Mouse (Mus musculus): ENCODE data around the gene Pxylp1. TPM values are rescaled to one million over a fixed set of nuclear protein-coding genes. Genes with fewer than 3 reads are reported as not detected.

Gene Pxylp1
- polyA plus RNA-seq, 1 experiment from 2014 or later: 29.7 TPM

DNA sequence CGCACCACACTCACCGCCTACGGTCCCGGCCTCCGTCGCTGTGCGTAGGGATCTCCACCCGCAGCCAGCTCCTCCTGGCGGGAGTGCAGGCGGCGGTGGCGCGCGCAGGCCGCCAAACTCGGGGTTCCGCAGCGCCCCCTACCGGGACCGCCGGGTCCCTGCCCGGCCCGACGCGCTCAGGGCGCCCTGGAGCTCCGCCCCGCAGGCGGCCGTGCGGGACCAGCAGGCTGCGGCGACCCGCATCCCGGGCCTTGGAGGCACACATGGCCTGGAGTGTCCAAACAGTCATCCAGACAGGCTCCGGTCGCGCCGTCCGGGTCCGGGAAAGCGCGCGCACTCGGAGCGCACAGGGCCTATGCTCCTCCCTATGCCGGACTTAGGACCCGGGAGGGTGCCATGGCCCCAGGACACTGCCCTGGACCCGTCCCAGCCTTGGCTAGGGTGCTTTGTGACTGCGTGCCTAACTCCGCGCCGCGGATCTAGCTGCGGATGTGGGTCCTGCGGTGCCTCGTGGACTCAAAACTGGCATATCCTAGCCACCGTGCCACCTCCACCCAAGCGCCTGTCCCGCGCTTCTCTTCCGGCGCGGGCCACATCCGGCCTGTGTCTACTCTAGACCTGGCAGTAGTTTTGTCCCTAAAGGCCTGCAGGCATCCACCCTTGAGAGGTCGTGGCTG is 3.0 kb downstream of the Pxylp1 start:
- H3K27ac ChIP-seq: peak overlapping the region; percentile 26; the same call in 1 of the 2 replicates
- H3K27me3 ChIP-seq (replicated peaks): no peaks in the 10 kb centered on the region
- no peaks in the 10 kb centered on the region for H3K36me3 ChIP-seq
- under 1% methylated on average over 66 of the region's 66 CpGs for WGBS
- peak overlapping the region; percentile 96 for H3K4me2 ChIP-seq
- ATAC-seq (ENCODE audit: insufficient read depth, low FRiP score, low read depth): peak; percentile 85
- no peaks in the 10 kb centered on the region for H3K9me3 ChIP-seq
- peak overlapping the region; percentile 74 for H3K4me3 ChIP-seq (replicated peaks)
- H3K9ac ChIP-seq: peak overlapping the region; percentile 78
- peaks cover 11% of the 10 kb centered on the region; the same call in 1 of the 2 replicates for H3K4me1 ChIP-seq

DNA sequence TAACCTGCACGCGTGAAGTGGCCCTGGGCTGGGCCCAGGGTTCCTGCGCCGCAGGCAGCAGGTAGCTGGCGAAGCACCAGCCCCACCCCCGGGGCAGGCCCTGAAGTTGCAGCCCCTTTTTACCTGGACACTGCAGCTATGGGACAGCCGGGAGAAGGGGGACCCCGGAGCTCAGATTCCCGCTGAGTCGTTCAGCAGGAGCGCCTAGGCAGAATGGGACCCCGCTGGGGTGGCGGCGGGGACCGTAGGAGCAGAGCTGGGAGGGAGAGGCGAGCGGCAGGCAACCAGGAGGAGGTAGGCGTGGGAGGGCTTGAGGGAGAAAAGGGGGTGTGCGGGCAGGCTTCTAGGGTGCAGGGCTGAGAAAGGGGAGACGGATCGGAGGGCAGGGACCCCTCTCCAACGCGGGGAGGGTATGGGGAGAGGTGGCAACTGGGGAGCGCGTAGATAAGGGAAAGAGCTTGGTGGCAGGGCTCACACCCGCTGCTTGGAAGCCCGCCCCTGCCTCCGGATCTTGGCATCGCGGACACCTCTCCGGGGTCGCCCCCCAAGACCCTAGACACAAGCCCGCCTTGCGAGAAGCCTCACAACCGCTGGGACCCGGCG is 3.6 kb downstream of the Pxylp1 start:
- WGBS: under 1% methylated on average over 37 of the region's 37 CpGs
- no peaks in the 10 kb centered on the region for H3K36me3 ChIP-seq
- H3K9me3 ChIP-seq: no peaks in the 10 kb centered on the region
- H3K4me3 ChIP-seq (replicated peaks): peak overlapping the region; percentile 74
- peak overlapping the region; percentile 58 for H3K9ac ChIP-seq
- H3K27ac ChIP-seq: no peak overlapping the region
- no peaks in the 10 kb centered on the region for H3K27me3 ChIP-seq (replicated peaks)
- peak; percentile 32; the same call in 1 of the 2 replicates for ATAC-seq (ENCODE audit: insufficient read depth, low FRiP score, low read depth)
- peak overlapping the region; percentile 96 for H3K4me2 ChIP-seq
- peaks cover 14% of the 10 kb centered on the region; the same call in 1 of the 2 replicates for H3K4me1 ChIP-seq

DNA sequence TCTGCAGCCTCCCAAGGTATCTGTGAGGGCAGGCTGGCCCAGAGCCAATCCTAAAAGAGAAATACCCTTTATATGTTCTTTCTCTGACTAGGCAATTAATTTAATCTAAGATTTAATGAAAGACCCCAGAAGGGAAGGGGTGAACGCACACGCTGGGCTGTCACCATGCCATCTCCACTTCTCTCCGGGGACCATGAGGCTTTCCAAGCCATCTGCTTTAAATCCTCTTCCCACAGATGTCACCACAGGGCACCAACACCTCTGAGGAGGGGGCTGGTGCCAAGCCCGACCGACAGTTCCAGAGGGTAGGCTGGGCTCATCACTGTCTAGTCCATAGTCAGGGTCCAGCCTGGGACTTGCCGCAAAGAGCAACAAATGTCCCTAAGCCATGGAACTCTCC is 4.5 kb downstream of the Pxylp1 start:
- Histone ChIP-seq H3K9ac (no peak overlapping the region), H3K27ac (no peak overlapping the region), H3K36me3 (no peaks in the 10 kb centered on the region), H3K4me2 (peak overlapping the region; percentile 96), H3K4me1 (peaks cover 14% of the 10 kb centered on the region; the same call in 1 of the 2 replicates), H3K4me3 (replicated peaks) (peak overlapping the region; percentile 74), H3K27me3 (replicated peaks) (no peaks in the 10 kb centered on the region), H3K9me3 (no peaks in the 10 kb centered on the region)
- ATAC-seq (ENCODE audit: insufficient read depth, low FRiP score, low read depth): no peak
- 39% methylated on average over 6 of the region's 6 CpGs for WGBS

DNA sequence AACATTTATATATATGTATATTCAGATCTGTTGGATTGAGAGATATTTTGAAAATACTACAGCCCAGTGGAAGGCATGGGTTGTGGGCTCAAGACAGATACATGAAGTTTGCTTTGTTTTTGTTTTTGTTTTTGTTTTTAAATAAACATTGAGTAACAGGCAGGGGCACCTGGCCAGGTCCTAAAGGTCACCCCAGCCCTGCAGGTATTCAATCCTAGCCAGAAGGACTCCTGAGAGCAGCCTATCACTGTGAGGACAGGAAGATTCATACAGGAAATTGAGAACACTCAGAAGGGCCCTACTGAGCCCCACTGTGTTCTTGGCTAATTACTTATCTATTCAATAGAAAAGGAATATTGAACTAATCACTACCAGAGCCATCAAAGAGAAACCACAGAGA is 5.0 kb downstream of the Pxylp1 start:
- no peak overlapping the region for H3K4me3 ChIP-seq (replicated peaks)
- no peaks in the 10 kb centered on the region for H3K27me3 ChIP-seq (replicated peaks)
- no peaks in the 10 kb centered on the region for H3K36me3 ChIP-seq
- H3K27ac ChIP-seq: no peak overlapping the region
- peaks cover 19% of the 10 kb centered on the region; the same call in 1 of the 2 replicates for H3K4me1 ChIP-seq
- H3K9me3 ChIP-seq: no peaks in the 10 kb centered on the region
- H3K4me2 ChIP-seq: peak overlapping the region; percentile 96
- no peak overlapping the region for H3K9ac ChIP-seq
- ATAC-seq (ENCODE audit: insufficient read depth, low FRiP score, low read depth): no peak

DNA sequence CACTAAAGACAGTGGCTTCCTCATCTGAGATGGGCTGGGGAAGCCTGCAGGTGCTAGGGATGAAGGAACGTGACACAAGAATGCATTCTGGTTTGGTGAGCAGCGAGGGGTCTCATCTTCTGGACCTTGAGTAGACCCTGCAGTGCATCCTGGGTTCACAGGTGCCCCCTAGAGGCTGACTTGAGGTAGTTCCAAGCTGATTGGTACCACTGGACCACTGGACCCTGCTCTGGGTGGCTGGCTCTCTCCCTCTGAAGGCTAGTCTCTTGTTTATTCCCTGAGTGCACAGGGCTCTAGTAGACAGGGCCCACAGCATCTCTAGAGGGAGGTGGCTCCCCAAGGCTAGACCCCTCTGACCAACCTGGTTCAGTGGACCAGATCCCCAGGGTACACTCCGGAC is 6.7 kb downstream of the Pxylp1 start:
- no peak overlapping the region for H3K4me2 ChIP-seq
- no peaks in the 10 kb centered on the region for H3K9me3 ChIP-seq
- no peak overlapping the region for H3K4me3 ChIP-seq (replicated peaks)
- H3K36me3 ChIP-seq: no peaks in the 10 kb centered on the region
- peaks cover 21% of the 10 kb centered on the region; the same call in 1 of the 2 replicates for H3K4me1 ChIP-seq
- H3K27ac ChIP-seq: 0 out of 2 replicates have a peak overlapping the region, but pooled peaks have one; percentile 33
- WGBS: 65% methylated on average over 3 of the region's 3 CpGs
- no peaks in the 10 kb centered on the region for H3K27me3 ChIP-seq (replicated peaks)
- no peak for ATAC-seq (ENCODE audit: insufficient read depth, low FRiP score, low read depth)
- no peak overlapping the region for H3K9ac ChIP-seq

DNA sequence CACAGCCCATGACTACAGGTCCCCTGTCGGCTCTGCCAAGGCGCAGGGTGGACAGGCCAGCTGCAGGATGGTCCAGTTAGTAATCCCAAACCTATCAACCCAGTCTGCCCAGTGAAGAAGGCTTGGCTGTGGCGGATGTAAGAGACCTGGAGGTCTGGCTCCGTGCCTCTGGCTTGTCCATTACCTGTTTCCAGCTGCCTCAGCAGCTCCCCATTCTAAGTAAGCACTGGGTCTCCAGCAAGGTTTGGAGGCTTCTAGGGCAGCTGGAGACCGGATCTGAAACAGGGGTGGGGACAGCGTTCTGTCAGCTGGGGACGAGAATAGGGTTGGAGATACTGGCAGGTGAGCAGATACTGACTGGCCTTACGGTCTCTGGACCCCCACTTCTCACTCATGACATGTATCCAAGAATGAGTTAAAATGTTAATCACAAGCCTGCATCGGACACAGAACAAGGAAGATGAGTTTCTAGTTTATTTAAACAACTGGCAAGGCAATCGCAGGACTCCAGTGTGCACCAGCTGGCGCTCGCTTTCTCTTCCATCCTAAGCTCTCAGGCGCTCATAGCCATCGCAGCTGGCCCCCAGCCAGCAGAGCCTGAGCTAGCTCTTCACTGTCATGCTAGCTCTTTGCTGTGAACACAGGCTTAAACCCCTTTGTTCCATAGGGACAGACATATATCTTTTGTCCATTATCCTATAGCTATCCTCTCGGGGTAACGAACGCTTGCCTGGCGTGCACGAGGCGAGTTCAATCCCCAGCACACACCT is 9.8 kb downstream of the Pxylp1 start:
- Histone ChIP-seq H3K9me3 (no peaks in the 10 kb centered on the region), H3K27me3 (replicated peaks) (no peaks in the 10 kb centered on the region), H3K36me3 (no peaks in the 10 kb centered on the region), H3K4me3 (replicated peaks) (no peak overlapping the region), H3K4me1 (peaks cover 11% of the 10 kb centered on the region; the same call in 1 of the 2 replicates), H3K9ac (no peak overlapping the region), H3K4me2 (no peak overlapping the region), H3K27ac (peak overlapping the region; percentile 46)
- 62% methylated on average over 20 of the region's 20 CpGs for WGBS
- ATAC-seq (ENCODE audit: insufficient read depth, low FRiP score, low read depth): no peak

DNA sequence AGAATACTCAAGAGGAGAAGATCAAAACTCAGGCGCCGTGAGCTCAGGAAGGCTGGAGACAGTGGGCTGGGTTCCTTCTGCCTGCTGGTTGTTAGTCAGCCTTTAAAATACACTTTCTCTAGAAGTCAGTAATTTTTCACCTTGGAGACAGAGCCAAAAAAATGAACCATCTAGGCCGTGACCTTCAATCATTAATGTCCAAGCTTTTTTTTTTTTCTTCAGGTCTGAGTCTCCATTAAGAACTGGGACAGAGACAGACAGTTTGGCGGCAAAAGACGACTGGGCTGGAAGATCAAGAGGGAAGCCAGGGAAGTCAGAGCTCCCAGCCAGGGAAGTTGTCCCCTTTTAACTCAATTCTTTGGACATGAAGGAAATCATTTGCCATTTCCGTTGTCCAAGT is 10.6 kb downstream of the Pxylp1 start:
- H3K4me3 ChIP-seq (replicated peaks): no peak overlapping the region
- H3K4me1 ChIP-seq: peaks cover 10% of the 10 kb centered on the region; the same call in 1 of the 2 replicates
- no peak overlapping the region for H3K27ac ChIP-seq
- no peak for ATAC-seq (ENCODE audit: insufficient read depth, low FRiP score, low read depth)
- no peak overlapping the region for H3K9ac ChIP-seq
- no peaks in the 10 kb centered on the region for H3K36me3 ChIP-seq
- H3K4me2 ChIP-seq: no peak overlapping the region
- no peaks in the 10 kb centered on the region for H3K27me3 ChIP-seq (replicated peaks)
- 53% methylated on average over 6 of the region's 6 CpGs for WGBS
- no peaks in the 10 kb centered on the region for H3K9me3 ChIP-seq

DNA sequence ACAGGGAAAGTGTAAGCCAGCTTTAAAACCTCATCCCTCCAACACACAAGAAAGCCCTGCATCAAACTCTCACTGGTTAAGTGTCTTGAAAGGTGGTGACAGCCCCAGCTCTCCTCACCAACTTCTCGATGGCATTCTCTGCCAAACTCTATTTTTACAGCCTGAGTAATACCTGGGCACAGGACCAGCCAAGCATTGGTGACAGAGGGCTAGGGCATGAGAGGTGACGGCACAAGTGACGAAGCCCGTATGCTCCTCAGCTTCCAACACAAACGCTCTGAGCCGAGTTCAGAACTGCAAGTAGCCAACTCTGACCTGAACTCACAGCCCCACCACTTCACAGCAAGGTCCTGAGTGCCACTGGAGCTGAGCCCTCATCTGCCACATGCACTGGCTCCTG is 13.4 kb downstream of the Pxylp1 start:
- no peak overlapping the region for H3K9ac ChIP-seq
- no peak overlapping the region for H3K4me3 ChIP-seq (replicated peaks)
- H3K4me1 ChIP-seq: peaks cover 7% of the 10 kb centered on the region; the same call in 1 of the 2 replicates
- H3K4me2 ChIP-seq: no peak overlapping the region
- no peaks in the 10 kb centered on the region for H3K9me3 ChIP-seq
- no peaks in the 10 kb centered on the region for H3K36me3 ChIP-seq
- no peaks in the 10 kb centered on the region for H3K27me3 ChIP-seq (replicated peaks)
- ATAC-seq (ENCODE audit: insufficient read depth, low FRiP score, low read depth): no peak
- no peak overlapping the region for H3K27ac ChIP-seq
- WGBS: 86% methylated on average over 6 of the region's 6 CpGs

DNA sequence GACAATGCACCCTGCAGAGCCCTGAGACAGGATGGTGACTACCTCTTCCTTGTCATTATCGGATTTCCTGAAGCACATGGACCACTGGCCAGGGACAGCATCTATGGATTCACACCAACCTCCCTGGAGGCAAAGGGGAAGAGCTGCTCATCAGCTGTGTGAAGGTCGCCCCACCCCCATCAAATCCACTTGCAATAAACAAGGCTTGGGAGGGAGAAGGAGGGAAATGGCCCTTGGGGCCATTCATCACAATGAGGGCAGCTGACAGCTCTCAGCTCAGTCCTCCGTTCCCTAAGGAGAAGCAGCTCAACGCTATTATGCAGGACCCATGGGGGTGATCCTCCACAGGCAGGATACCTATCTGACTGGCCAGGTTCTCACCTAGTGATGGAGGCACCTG is 14.0 kb downstream of the Pxylp1 start:
- no peak overlapping the region for H3K9ac ChIP-seq
- H3K4me1 ChIP-seq: peaks cover 7% of the 10 kb centered on the region; the same call in 1 of the 2 replicates
- H3K4me3 ChIP-seq (replicated peaks): no peak overlapping the region
- 37% methylated on average over 4 of the region's 4 CpGs for WGBS
- no peak for ATAC-seq (ENCODE audit: insufficient read depth, low FRiP score, low read depth)
- H3K27me3 ChIP-seq (replicated peaks): no peaks in the 10 kb centered on the region
- H3K27ac ChIP-seq: no peak overlapping the region
- H3K4me2 ChIP-seq: no peak overlapping the region
- no peaks in the 10 kb centered on the region for H3K9me3 ChIP-seq
- H3K36me3 ChIP-seq: no peaks in the 10 kb centered on the region

DNA sequence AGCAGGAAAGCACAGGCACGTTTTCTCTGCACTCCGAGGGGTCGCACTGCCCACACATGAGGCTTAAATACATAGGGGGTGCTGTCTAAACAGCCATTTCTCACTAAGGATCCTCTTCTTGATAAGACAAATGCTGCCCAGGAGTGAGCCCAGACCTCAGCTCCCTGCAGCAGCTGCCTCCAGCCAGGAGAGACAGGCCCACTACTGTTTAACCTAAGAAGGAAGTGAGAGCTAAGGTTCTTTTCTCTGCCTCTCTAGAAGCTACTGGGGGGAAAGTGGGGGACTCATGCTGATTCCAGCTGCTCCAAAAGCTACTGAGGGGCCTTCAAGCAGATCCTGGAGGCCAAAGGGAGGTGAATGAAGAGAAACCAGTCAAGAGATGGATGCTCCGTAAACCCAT is 16.8 kb downstream of the Pxylp1 start:
- Histone ChIP-seq H3K27me3 (replicated peaks) (no peaks in the 10 kb centered on the region), H3K4me2 (no peak overlapping the region), H3K36me3 (no peaks in the 10 kb centered on the region), H3K4me1 (no peaks in the 10 kb centered on the region), H3K27ac (no peak overlapping the region), H3K9me3 (peaks cover 4% of the 10 kb centered on the region; the same call in 1 of the 2 replicates), H3K9ac (no peak overlapping the region), H3K4me3 (replicated peaks) (no peak overlapping the region)
- 43% methylated on average over 4 of the region's 4 CpGs for WGBS
- ATAC-seq (ENCODE audit: insufficient read depth, low FRiP score, low read depth): no peak

DNA sequence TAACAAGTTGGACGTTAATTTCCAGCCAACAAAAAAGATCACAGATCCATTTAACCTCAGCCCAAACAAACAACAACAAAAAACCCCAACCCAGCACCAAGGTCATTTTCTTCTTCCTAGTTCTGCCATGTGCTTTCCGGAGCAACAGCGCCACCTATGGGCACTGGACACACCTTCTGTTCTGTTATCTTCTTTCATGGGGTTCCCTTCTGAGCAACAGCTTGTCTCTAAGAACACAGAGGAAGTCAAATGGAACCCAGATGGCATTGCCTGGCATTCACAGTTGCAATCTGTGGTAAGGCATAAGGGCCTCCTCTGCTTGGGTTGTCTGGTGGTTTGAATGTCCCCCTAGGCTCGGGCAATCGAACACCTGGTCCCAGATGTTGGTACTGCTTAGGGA is 19.4 kb downstream of the Pxylp1 start:
- Histone ChIP-seq H3K27me3 (replicated peaks) (no peaks in the 10 kb centered on the region), H3K4me3 (replicated peaks) (no peak overlapping the region), H3K4me2 (no peak overlapping the region), H3K9ac (no peak overlapping the region), H3K9me3 (peaks cover 4% of the 10 kb centered on the region; the same call in 1 of the 2 replicates), H3K27ac (no peak overlapping the region), H3K36me3 (no peaks in the 10 kb centered on the region), H3K4me1 (no peaks in the 10 kb centered on the region)
- WGBS: 74% methylated on average over 5 of the region's 5 CpGs
- no peak for ATAC-seq (ENCODE audit: insufficient read depth, low FRiP score, low read depth)

DNA sequence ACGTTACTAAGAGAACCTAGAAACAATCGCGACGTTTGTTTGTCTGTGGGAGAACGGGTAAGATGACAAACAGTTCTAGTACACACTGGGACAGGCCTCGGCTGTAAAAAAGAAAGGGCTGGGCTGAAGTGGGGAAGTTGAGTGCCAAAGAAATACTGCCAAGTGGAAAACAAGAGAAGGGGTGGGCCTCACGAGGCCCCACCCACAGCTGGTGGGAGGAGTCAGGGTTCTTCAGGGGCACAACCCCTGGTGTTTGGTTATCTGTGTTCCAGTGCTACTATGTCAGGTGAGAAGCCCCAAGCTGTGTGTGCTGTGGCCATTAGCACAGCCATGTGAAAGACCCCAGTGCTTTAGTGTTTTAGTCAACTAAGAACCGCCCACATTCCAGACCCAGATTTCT is 22.4 kb downstream of the Pxylp1 start:
- no peak overlapping the region for H3K27ac ChIP-seq
- no peak for ATAC-seq (ENCODE audit: insufficient read depth, low FRiP score, low read depth)
- WGBS: 53% methylated on average over 8 of the region's 8 CpGs

More for the DNA sequence above, 22.4 kb downstream of the Pxylp1 start:
- no peaks in the 10 kb centered on the region for H3K36me3 ChIP-seq
- H3K4me2 ChIP-seq: no peak overlapping the region
- H3K9ac ChIP-seq: no peak overlapping the region
- no peak overlapping the region for H3K4me3 ChIP-seq (replicated peaks)
- H3K4me1 ChIP-seq: no peaks in the 10 kb centered on the region
- H3K27me3 ChIP-seq (replicated peaks): no peaks in the 10 kb centered on the region
- peaks cover 4% of the 10 kb centered on the region; the same call in 1 of the 2 replicates for H3K9me3 ChIP-seq
